Mouse (Mus musculus): ENCODE data around the gene Srp54a. TPM values are rescaled to one million over a fixed set of nuclear protein-coding genes. Genes with fewer than 3 reads are reported as not detected.

Srp54a gene
- 79.1 and 82.9 TPM in 2 replicates for polyA plus RNA-seq (2015; fragmentation: Nextera tagmentation; extraction: Ambion mirVana)

GRCm38 (mm10) chr12:55079726-55080600, at the start of gene Srp54a, which contains the start of gene 2700097O09Rik:
Srp54a (plus strand) TSS chr12:55080262.
2700097O09Rik (minus strand) TSS chr12:55080110.

DNA sequence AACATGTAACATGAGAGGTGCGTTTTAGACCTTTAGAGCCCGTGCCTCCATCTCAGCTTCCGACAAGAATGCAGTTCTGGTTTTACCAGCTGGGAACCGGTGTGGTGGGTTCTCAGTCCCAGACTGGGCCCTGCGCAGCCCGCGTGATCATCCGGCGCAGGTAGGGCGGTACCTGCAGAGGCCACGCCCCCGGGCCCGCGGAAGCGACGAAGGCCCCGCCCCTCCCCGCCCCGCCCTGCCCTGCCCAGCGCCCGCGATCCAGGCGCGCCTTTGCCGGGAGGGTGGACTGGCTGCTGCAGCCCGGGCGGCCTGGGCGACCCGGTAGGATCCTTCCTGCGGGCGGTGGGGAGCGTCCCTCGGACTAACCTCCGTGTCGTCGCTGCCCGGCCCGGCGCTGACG, 44.2 kb downstream of the Srp54a start, which contains the start of gene Fam177a:
Gene Fam177a (plus strand): TSS at position 228 of the 400 bp plus-strand sequence.

DNA sequence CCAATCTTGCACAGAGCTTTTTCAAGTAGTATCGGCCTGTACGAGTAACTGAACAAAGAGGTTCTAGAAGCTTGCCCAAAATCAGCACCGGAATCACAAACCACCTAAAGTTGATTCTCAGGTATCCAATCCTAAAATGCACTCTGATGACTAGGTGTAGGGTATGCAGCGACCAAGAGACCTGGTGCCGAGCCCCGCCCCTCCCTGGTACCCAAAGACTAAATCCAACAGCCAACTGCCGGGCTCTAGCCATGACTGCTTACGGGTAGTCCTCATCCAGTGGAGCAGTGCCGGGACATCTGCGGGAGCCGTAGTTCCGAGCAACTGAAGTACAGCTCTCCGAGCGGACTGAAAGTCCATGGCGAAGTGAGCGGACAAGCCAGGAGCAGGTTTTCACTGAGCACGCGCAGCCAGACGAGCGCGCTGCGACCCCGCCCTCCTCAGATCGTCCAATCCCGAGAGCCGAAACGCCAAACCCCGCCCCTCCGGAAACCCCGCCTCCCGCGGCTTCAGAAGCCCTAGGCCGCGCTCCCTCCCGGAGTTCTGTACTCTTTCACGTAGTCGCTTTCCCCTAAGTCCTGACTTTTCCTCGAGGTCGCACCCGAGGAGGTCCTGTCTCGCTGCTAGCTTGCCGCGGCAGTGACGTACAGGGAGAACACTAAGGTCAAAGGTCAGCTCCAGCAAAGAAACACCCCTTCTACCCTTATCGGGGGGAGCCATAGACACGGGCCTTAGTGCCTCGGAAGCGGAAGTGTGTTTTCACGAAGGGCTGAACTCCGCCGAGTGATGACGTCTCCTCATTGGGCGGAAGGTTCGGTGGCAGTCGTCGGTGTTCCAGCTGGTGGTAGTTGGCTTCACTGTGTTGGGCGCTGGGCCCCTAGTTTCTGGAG, 74.7 kb downstream of the Srp54a start, which contains the start of gene Srp54b:
Gene Srp54b (plus strand): TSS at position 546 of the 890 bp plus-strand sequence.

Other genes with a start within 250 kb of the Srp54a start
- gene Cfl2, start 217.4 kb upstream of the Srp54a start, polyA plus RNA-seq (2015; fragmentation: Nextera tagmentation; extraction: Ambion mirVana) = 29.2 and 35.0 TPM in 2 replicates
- not detected in 2 replicates for gene Gm20403, start 93.7 kb upstream of the Srp54a start, polyA plus RNA-seq (2015; fragmentation: Nextera tagmentation; extraction: Ambion mirVana)
- gene Baz1a, start 65.9 kb upstream of the Srp54a start, polyA plus RNA-seq (2015; fragmentation: Nextera tagmentation; extraction: Ambion mirVana) = 44.5 and 48.9 TPM in 2 replicates
- gene 2700097O09Rik, start 152 bp upstream of the Srp54a start, polyA plus RNA-seq (2015; fragmentation: Nextera tagmentation; extraction: Ambion mirVana) = 28.3 and 31.8 TPM in 2 replicates
- 15.9 and 16.5 TPM in 2 replicates for gene Fam177a, start 44.2 kb downstream of the Srp54a start, polyA plus RNA-seq (2015; fragmentation: Nextera tagmentation; extraction: Ambion mirVana)
- gene Srp54b, start 74.8 kb downstream of the Srp54a start, polyA plus RNA-seq (2015; fragmentation: Nextera tagmentation; extraction: Ambion mirVana) = 30.5 and 32.0 TPM in 2 replicates
- gene 1700047I17Rik2, start 119.3 kb downstream of the Srp54a start, polyA plus RNA-seq (2015; fragmentation: Nextera tagmentation; extraction: Ambion mirVana) = not detected in 2 replicates
- gene Srp54c, start 149.9 kb downstream of the Srp54a start, polyA plus RNA-seq (2015; fragmentation: Nextera tagmentation; extraction: Ambion mirVana) = 37.4 and 37.9 TPM in 2 replicates
- 7.9 and 8.5 TPM in 2 replicates for gene 1110008L16Rik, start 219.3 kb downstream of the Srp54a start, polyA plus RNA-seq (2015; fragmentation: Nextera tagmentation; extraction: Ambion mirVana)
- gene Ppp2r3c, start 222.7 kb downstream of the Srp54a start, polyA plus RNA-seq (2015; fragmentation: Nextera tagmentation; extraction: Ambion mirVana) = 10.8 and 11.9 TPM in 2 replicates